ENCODE assay signal across 9 mouse cellular contexts in genomic region chr11:60508950-60509349, GRCm38 (mm10). TPM values are rescaled to one million over a fixed set of nuclear protein-coding genes. Genes with fewer than 3 reads are reported as not detected.
A peak's percentile ranks its signal among the peaks of the same experiment; 100 is the strongest.
DNase-seq lines count a peak whose midpoint lies in the region; ATAC-seq lines count a peak whose summit lies in the region.
"Had no signal": no experiment of that assay in that cellular context is flagged by ENCODE, and none has a peak within 500 bp of the region (broad histone marks: within the 10 kb centered on the region; RNA-seq: fewer than 3 reads in every experiment).

No protein-coding gene starts in this region.

- no peaks in the 10 kb centered on the region for H3K36me3 ChIP-seq in kidney, embryonic 16.5 days (ENCODE audit: insufficient read depth, low read length)
- no peaks in the 10 kb centered on the region for H3K36me3 ChIP-seq in limb, embryonic 12.5 days
- no peaks in the 10 kb centered on the region for H3K36me3 ChIP-seq in neural tube, embryonic 11.5 days (ENCODE audit: control insufficient read depth, insufficient read depth, low read length)

- H3K9ac ChIP-seq in kidney, embryonic 16.5 days (replicated peaks; ENCODE audit: low read length) = peak overlapping the region; percentile 60
- H3K9ac ChIP-seq in limb, embryonic 12.5 days (replicated peaks) = peak overlapping the region; percentile 59
- H3K9ac ChIP-seq in neural tube, embryonic 11.5 days (ENCODE audit: low read length) = no peak overlapping the region

- no peaks in the 10 kb centered on the region for H3K9me3 ChIP-seq in kidney, embryonic 16.5 days (ENCODE audit: low read length)
- no peaks in the 10 kb centered on the region for H3K9me3 ChIP-seq in limb, embryonic 12.5 days
- H3K9me3 ChIP-seq in neural tube, embryonic 11.5 days (ENCODE audit: control insufficient read depth, low read length) = no peaks in the 10 kb centered on the region

- H3K27me3 ChIP-seq in kidney, embryonic 16.5 days (ENCODE audit: insufficient read depth, low read length) = peaks cover 13% of the 10 kb centered on the region
- peaks cover 44% of the 10 kb centered on the region for H3K27me3 ChIP-seq in limb, embryonic 12.5 days
- H3K27me3 ChIP-seq in neural tube, embryonic 11.5 days (ENCODE audit: control insufficient read depth, insufficient read depth, low read length) = peaks cover 18% of the 10 kb centered on the region

- peak overlapping the region; percentile 79 for H3K4me2 ChIP-seq in kidney, embryonic 16.5 days (replicated peaks; ENCODE audit: low read depth, low read length)
- H3K4me2 ChIP-seq in limb, embryonic 12.5 days = peak overlapping the region; percentile 74
- H3K4me2 ChIP-seq in neural tube, embryonic 11.5 days (ENCODE audit: low read depth) = peak overlapping the region; percentile 52

- peaks cover 10% of the 10 kb centered on the region; the same call in 1 of the 2 replicates for H3K4me1 ChIP-seq in kidney, embryonic 16.5 days (ENCODE audit: insufficient read depth, low read length)
- peaks cover 14% of the 10 kb centered on the region for H3K4me1 ChIP-seq in limb, embryonic 12.5 days (replicated peaks)
- H3K4me1 ChIP-seq in neural tube, embryonic 11.5 days (ENCODE audit: control insufficient read depth, insufficient read depth, low read length) = no peaks in the 10 kb centered on the region; the same call in 1 of the 2 replicates

- ATAC-seq in kidney, embryonic 16.5 days (ENCODE audit: low FRiP score, low TSS enrichment) = no peak; the same call in 1 of the 2 replicates
- ATAC-seq in erythroblast, adult 5-6 weeks (replicated peaks; ENCODE audit: low FRiP score, poor library complexity, severe bottlenecking) = peak; percentile 74
- peak; percentile 33; the same call in 1 of the 2 replicates for ATAC-seq in limb, embryonic 12.5 days (ENCODE audit: insufficient number of reproducible peaks, insufficient read depth, low FRiP score, low TSS enrichment, low read depth)
- ATAC-seq in neural tube, embryonic 11.5 days (ENCODE audit: insufficient read depth, low FRiP score, low TSS enrichment) = no peak

- H3K27ac ChIP-seq in kidney, embryonic 16.5 days (ENCODE audit: low read length) = no peak overlapping the region
- no peak overlapping the region for H3K27ac ChIP-seq in limb, embryonic 12.5 days
- no peak overlapping the region for H3K27ac ChIP-seq in neural tube, embryonic 11.5 days (ENCODE audit: low read depth, low read length)

- H3K4me3 ChIP-seq in kidney, embryonic 16.5 days (ENCODE audit: low read length) = peak overlapping the region; percentile 46
- H3K4me3 ChIP-seq in limb, embryonic 12.5 days (replicated peaks) = peak overlapping the region; percentile 44
- H3K4me3 ChIP-seq in neural tube, embryonic 11.5 days (ENCODE audit: low read depth, low read length) = peak overlapping the region; percentile 25
- H3K4me3 ChIP-seq: myocyte had no signal

- WGBS in kidney, embryonic 16.5 days = 4% methylated on average over 11 of the region's 11 CpGs
- WGBS in limb, embryonic 12.5 days = 4% methylated on average over 11 of the region's 11 CpGs
- 5% methylated on average over 11 of the region's 11 CpGs for WGBS in neural tube, embryonic 11.5 days

- DNase-seq in kidney, adult 11 months = no peak
- DNase-seq in neural tube, embryonic 11.5 days (ENCODE audit: low spot score) = no peak
- no peak for DNase-seq in frontal cortex, postnatal 25 days (ENCODE audit: low spot score in 2 of 2)
- no peak for DNase-seq in gastrocnemius, adult 18-20 months (ENCODE audit: low spot score)
- no peak for DNase-seq in B cell, adult 2 months

RNA-seq across cellular contexts. Expression of gene Alkbh5, which starts 27.2 kb away (rescaled TPM):
- polyA plus RNA-seq in kidney, embryonic 16.5 days (2015; fragmentation: Nextera tagmentation; extraction: Ambion mirVana) = 34.5 and 34.8 TPM in 2 replicates
- total RNA-seq in erythroblast, adult 5-6 weeks (2015; ENCODE audit: low replicate concordance) = 9.8 and 10.2 TPM in 2 replicates
- total RNA-seq in erythroblast, adult 5-6 weeks (2017; ENCODE audit: low replicate concordance) = 10.9 and 13.8 TPM in 2 replicates
- 31.8 and 40.2 TPM in 2 replicates for polyA plus RNA-seq in limb, embryonic 12.5 days (2016; fragmentation: Nextera tagmentation; extraction: Ambion mirVana)
- 29.7 and 31.5 TPM in 2 replicates for polyA plus RNA-seq in neural tube, embryonic 11.5 days (2014; fragmentation: Nextera tagmentation; extraction: Ambion mirVana)
- 100 to 1,000 TPM; 125 to 130 TPM for total RNA-seq in gastrocnemius, adult 18-20 months (2021)

RNA-seq across cellular contexts. Expression of gene Myo15, which starts 39.8 kb away (rescaled TPM):
- 0.24 and 0.35 TPM in 2 replicates for polyA plus RNA-seq in kidney, embryonic 16.5 days (2015; fragmentation: Nextera tagmentation; extraction: Ambion mirVana)
- total RNA-seq in erythroblast, adult 5-6 weeks (2015; ENCODE audit: low replicate concordance) = 0.96 and 1.5 TPM in 2 replicates
- 0.68 and 2.6 TPM in 2 replicates for total RNA-seq in erythroblast, adult 5-6 weeks (2017; ENCODE audit: low replicate concordance)
- 0.64 TPM in 2 replicates for polyA plus RNA-seq in limb, embryonic 12.5 days (2016; fragmentation: Nextera tagmentation; extraction: Ambion mirVana)
- polyA plus RNA-seq in neural tube, embryonic 11.5 days (2014; fragmentation: Nextera tagmentation; extraction: Ambion mirVana) = 0.09 and 0.27 TPM in 2 replicates
- under 1 TPM in 1 of 2 experiments, not detected in 1; 0.05 TPM for total RNA-seq in gastrocnemius, adult 18-20 months (2021)
- polyA plus RNA-seq: myocyte had no signal

RNA-seq across cellular contexts. Expression of gene Drg2, which starts 54.6 kb away (rescaled TPM):
- 123 and 127 TPM in 2 replicates for polyA plus RNA-seq in kidney, embryonic 16.5 days (2015; fragmentation: Nextera tagmentation; extraction: Ambion mirVana)
- 3.7 and 9.4 TPM in 2 replicates for total RNA-seq in erythroblast, adult 5-6 weeks (2015; ENCODE audit: low replicate concordance)
- total RNA-seq in erythroblast, adult 5-6 weeks (2017; ENCODE audit: low replicate concordance) = 12.4 and 15.7 TPM in 2 replicates
- polyA plus RNA-seq in limb, embryonic 12.5 days (2016; fragmentation: Nextera tagmentation; extraction: Ambion mirVana) = 117 and 124 TPM in 2 replicates
- 126 and 132 TPM in 2 replicates for polyA plus RNA-seq in neural tube, embryonic 11.5 days (2014; fragmentation: Nextera tagmentation; extraction: Ambion mirVana)
- 10 to 100 TPM; 23.0 to 25.1 TPM for total RNA-seq in gastrocnemius, adult 18-20 months (2021)

Comparison
In these comparisons a context has a peak if more than half of its experiments do, and no peak if none do; other contexts are left out.
1. ATAC-seq: peak in erythroblast, adult 5-6 weeks (single experiment) and limb, embryonic 12.5 days (single experiment); none in kidney, embryonic 16.5 days (single experiment) and neural tube, embryonic 11.5 days (single experiment).
2. Peak in every context shown above with its lines, with median percentiles within 50 percentile points of each other: H3K4me2 ChIP-seq and H3K4me3 ChIP-seq.